Mouse (Mus musculus) kidney, adult 2 months (tissue): ENCODE data around the gene Preb.

Source experiments
- CTCF ChIP-seq: fragments of 200-500 bp; conservative IDR thresholded peaks from 2 replicates; pipeline ENCODE4 v1.5.1; 2011; ENCODE audit warnings: low read depth, mild to moderate bottlenecking, control low read depth, low read length, moderate library complexity, mixed read lengths; ENCODE audit not compliant: insufficient read depth, insufficient read length
- POLR2A ChIP-seq: fragments of 200-500 bp; IDR thresholded peaks from one replicate; pipeline ENCODE4 v1.6.1; 2011; ENCODE audit warnings: low read depth, low read length, control low read depth

- TF ChIP-seq POLR2A = no peak
- TF ChIP-seq CTCF = no peak
Observed at GRCm38 (mm10) chr5:30994074-30994473, 33.9 kb upstream of the Preb start.
